Mouse (Mus musculus) thymus, adult 18-20 months (tissue): ENCODE measurements around the gene Arfip1.
"Not testable (repeated sequence)": the region's sequence is repeated elsewhere in the genome, so short reads cannot be mapped to it uniquely, and the experiment has no call there.

Experiments used
- DNase-seq, 2 experiments: peaks; one replicate each; pipeline ENCODE4 v3.0.0; 2022; ENCODE audit warnings: mixed read lengths in 2 of 2

Gene Arfip1

DNA sequence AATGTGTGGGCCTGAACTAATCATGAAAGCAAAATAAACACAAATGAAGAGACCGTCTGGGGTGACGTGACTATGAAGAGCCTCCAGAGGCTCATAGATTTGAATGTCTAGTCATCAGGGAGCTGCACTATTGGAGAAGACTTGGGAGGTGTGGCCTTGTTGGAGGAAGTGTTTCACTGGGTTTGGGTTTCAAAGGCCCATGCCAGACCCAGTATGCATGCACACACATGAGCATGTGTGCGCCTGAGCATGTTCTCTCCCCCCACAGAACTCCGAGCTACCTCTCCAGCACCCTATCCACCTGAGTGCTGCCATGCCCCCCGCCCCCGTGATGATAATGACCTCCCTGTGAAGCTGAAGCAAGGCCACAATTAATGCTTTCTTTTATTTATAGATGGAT lies 12.8 kb downstream of the Arfip1 start:
- DNase-seq, result no peak

DNA sequence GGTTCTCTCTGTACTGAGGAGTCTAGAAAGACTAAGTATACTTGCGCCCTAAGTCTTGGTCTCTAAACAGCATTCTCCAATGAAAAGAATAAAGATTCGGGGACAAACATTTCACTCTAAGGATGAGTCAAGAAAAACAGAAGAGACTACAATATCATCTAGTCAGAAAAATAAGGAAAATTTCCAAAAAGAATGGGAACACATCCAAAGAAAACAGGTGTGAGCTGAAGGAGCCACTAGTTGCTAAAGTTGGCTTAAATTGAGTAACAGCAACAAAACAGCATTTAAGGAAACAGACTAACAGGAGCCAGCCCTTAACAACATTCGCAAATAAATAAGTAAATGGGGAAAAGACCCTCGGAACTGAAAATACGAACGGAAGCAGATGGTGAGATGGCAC lies 13.9 kb downstream of the Arfip1 start:
- DNase-seq, result no peak

DNA sequence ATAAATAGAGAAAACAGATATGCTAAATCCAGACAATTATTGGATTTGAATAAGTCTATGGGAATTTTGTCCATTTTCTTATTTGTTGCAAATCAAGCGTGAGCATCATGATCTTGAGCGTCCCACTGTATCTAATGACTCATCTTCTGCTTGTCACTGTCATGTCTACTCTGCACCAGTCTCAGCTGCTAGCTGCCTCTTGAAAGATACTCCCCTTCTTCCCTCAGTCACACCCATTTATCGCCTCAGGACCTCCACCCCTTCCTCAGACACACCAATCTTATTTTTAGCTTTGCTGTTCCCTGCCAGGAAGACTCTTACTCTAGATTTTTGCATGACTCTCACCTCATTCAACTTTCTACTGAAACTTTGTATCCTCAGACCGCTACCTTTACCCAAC lies 19.0 kb downstream of the Arfip1 start:
- DNase-seq, result no peak

DNA sequence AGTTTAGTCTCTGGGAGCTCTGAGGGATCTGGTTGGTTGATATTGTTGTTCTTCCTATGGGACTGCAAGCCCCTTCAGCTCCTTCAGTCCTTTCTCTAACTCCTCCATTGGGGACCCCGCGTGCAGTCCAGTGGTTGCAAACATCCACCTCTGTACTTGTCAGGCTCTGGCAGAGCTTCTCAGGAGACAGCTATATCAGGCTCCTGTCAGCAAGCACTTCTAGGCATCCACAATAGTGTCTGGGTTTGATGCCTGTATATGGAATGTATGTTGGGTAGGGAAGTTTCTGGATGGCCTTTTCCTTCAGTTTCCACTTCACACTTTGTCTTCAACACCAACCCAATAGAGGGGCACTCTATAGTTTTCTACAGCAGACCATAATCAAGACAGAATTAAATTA lies 19.5 kb downstream of the Arfip1 start:
- DNase-seq, result not testable (repeated sequence)

DNA sequence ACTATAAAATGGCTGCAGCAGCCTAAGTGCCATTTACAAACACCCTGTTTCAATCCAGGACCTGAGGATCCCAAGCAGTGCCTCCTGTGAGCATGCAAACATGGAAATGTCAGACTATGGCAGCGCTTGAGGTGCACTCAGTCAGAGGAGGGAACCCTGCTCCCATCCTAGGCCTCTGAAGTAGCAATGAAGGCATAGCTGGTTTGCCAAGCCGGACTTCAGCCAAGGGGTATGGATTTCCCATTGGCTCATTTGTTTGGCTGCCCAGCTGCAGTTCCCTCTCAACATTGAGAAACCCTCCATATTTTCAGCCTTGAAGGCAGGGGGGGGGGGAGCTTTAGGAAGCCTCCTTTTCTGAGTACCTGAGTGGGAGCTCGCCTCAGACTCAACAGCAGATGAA lies 24.1 kb downstream of the Arfip1 start:
- no peak for DNase-seq

DNA sequence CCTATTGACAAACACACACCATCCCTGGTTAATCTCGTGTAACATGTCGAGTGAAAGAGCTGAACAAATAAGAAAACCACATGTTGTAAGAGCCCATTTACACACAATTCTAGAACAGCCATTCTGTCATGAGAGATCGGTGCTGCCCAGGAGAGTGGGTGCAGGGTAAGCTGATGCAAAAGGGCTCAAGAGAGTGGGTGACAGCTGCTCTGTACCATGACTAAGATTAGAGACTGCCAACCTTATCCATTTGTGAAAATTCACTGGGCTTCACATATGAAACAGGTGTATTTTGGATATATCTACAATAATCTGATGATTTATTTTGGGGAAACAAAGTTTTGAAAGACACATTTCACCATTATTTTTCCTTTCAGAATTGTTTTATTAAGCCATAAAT lies 26.6 kb downstream of the Arfip1 start:
- no peak for DNase-seq

DNA sequence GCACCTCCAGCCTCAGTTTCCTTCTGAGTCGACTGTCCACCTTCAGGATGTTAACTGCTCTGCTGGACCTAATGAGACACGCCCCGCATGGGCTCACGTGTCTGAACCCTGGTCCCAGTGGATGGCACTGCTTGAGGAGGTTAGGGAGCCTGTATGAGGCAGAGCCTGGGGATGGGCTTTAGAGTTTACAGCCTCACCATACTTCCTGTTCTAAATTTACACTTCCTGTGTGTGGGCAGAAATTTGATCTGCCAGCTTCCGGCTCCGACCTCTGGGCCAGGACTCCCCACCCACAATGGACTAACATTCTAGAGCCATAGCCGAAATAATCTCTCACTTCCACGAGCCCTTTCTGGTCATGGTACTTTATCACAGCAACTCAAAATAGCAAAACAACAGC lies 35.2 kb downstream of the Arfip1 start:
- DNase-seq, result peak; percentile 3 to 9

DNA sequence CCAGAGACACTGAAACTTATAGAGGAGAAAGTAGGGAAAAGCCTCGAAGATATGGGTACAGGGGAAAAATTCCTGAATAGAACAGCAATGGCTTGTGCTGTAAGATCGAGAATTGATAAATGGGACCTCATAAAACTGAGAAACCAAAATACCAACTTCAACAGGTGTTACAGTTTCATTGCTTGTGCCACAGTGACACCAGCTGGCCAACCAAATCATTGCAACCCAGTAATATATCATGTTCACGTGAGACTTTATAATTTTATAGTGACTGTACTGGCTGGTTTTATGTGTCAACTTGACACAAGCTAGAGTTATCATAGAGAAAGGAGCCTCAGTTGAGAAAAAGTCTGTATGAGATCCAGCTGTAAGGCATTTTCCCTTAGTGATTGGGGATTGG lies 40.0 kb downstream of the Arfip1 start:
- DNase-seq, result peak in 1 of 2 experiments; percentile 9

DNA sequence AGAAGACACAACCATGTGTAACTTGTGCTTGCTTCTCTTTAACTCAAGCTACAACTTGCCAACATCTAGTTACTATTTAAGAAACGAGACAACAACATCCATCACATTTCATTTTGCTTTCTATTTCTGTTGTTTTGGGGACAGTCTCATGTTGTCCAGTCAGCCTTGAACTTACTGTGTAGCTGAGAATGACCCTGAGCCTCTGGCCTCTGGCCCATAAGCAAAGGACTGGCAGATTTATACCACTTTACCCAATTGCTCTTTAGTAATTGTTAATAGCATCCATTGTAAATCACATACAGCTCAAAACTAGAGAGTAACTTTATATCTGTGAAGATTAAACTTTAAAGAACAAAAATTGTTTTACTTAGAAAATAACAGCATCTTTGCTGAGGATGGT lies 40.5 kb downstream of the Arfip1 start:
- no peak for DNase-seq

DNA sequence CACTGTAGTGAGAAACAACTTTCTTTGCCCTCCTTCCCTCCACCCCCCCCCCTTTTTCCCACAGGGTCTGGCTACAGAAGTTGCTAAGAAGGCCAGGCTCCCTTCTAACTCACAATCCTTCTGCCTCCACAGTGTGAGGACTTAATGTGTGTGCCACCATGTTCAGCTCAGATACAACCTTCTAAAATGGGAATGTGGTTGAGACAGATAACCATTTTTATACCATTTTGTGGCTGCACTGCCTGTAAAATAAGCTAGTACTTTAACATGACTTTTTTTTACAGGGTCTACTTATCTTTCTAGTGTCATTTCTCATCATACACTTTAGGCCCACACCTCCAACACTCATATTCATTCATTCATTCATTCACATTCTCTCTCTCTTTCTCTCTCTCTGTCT lies 41.8 kb downstream of the Arfip1 start:
- DNase-seq, result no peak

DNA sequence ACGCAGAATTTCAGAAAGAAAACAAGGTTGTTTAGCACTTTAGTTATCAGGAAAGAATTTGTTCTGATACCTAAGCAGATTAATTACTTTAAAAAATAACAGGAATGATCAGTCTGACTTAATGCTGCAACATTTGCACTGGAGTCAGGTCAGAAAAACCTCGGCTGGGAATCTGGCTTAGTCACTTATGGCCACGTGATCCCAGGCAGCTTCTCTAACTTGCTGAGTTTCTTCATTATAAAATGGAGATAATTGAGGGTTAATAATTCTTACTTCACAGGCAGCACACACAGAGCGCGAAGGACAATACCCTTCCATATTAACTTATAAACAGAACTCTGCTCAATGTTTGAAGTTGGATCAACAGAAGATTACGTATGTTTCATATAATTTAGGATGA lies 45.4 kb downstream of the Arfip1 start:
- no peak for DNase-seq

DNA sequence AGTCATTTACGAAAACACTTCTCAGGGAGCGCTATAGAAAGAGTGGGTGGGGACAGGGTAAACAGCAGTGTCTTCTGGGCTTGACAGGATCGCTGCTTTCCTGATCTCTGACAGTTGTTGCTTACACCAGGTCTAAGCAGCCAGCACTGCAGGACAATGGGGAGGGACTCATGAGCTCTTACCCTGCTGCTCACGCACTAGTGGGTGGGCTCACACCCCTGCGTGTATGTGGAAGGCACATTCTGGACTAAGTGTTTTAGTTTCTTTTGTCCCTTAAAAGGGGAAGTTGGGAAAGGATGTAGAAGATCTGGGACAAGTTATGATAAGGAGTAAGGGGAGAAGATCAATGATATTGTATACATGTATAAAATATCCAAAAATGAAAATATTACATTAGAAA lies 49.2 kb downstream of the Arfip1 start:
- DNase-seq, result no peak

DNA sequence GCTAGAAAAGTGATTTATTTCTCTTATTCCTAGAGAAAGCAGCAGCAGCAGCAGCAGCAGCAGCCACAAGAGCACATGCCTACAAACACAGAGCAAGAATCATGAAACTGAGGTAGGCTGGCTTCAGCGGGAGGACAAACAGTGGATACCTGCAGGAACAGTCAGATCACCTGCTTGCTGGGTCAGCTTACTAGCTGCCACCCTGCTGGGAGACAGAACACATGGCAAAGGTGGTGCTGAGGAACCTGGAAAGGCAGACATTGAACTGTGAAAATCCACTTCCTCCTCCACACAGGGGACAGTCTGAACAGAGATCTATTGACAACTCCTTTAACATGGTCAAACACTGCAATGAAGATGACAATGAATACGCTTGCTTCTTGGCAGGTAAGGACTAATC lies 53.4 kb downstream of the Arfip1 start:
- no peak for DNase-seq

DNA sequence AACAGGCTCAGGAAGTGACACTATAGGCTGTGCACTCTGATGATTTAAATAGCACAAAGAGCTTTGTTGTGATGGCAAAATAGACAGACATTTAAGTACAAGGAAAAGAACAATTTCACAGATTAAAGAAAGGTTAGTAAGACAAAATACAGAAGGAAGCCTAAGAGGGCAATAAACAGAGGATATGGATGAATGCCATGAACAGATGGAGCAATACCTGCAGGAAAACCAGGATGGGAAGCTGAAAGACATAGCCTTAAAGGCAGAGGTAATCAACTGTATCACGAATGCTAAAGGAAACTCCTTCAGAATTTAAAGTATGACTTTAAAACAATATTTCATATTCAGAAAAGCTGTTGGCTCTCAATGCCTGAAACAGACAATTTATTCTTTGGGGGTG lies 57.5 kb downstream of the Arfip1 start:
- DNase-seq, result no peak

DNA sequence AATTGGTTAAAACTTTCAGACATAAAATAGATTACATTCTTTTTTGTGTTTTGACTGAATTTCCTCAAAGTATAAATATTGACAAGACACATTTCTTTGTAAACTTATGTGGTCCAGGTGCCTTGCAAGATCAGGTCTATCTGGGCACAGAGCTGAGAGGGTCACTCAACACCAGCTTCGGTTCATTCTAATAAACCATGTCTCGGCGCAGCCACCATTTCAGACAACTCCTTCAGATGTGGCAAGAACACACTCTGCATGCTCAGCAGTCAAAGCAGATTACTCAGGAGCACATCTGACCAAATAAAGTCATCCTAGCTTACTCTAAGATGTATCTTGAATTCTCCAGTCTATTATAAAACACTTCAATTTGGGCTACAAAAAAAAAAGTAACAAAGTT lies 66.3 kb downstream of the Arfip1 start:
- DNase-seq, result no peak

DNA sequence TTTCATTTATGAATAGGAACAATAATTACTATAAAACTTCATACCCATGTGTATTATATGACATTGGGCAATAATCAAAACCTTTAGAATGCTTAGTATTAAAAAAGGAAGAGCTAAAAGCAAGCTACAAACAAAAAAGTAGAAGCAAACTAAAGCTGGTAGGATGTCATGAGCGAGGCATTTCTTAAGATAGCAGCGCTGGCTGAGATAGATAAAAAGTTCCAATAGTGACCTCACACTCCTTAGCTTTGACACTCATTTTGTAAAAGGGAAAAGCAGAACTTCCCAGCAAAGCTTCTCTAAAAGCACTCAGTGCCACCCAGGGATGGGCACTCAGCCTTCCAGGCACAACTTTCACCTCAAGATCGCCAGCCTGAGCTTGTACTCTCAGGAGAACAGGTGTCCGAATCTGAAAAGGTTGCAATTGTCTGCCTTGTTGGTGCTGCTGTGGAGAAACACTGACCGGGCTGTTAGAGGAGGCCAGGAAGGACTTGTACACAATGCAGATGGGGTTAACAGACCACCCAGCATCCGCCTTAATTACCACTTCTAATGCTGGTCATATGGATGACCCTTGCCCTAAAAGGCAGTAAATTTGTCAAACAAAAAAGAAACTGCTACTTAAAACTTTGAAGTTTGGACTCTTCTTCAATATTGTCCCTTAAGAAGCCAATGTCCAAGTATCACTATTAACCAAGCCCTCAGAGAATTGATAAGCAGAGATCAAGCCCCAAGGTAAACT lies 69.5 kb downstream of the Arfip1 start:
- no peak for DNase-seq

DNA sequence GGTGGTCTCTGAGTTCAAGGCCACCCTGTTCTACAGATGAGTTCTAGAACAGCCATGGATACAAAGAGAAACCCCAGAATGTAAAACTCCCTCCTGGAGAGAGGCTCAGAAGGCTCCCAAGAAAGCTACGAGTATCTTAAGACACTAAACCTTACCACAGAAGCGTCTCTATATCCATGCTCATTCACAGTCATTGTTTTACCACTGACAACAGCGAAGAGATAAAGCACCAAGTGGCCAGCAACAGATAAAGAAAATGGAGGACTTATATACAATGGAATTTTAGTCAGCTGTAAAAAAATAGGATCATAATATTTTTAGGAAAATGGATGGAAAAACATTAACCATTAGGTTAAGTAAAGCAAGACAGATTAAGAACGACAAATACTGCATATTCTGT lies 77.2 kb downstream of the Arfip1 start:
- DNase-seq, result no peak

DNA sequence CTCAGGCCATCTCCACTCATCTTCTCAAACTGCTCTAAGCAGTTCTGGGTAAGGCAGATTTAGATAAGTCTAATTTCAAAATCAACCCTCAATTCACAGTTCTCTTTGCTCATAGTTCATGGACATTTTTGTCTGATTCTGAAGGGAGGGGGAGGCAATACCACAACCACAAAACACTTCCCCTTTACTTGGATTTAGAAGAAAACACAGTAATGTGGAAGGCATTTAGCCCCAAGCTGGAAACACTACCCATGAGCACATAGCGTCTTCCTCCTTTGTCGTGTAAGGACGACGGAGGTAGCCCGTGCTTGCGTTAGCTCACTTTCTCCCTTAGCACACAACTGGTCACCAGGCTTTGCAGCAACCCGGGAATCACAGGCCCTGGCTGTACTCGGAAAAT lies 78.1 kb downstream of the Arfip1 start:
- no peak for DNase-seq

DNA sequence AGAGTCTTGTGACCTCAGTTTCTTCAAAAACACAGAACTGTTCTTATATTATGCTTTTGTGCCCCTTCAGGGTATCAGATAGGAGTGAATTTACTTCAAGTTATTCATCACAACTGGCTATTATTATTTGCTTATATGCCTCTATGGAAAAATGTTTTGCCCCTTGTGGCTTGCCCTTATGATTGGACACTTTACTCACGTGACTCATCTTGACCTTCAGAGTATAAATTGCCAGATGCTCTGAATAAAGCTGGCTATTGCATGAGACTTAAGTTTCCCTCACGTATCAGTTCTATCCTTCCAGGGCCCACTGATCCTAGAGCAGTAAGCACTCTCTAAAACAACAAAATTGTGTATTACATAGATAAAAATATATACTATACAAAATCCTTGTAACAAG lies 80.3 kb downstream of the Arfip1 start:
- DNase-seq, result no peak

DNA sequence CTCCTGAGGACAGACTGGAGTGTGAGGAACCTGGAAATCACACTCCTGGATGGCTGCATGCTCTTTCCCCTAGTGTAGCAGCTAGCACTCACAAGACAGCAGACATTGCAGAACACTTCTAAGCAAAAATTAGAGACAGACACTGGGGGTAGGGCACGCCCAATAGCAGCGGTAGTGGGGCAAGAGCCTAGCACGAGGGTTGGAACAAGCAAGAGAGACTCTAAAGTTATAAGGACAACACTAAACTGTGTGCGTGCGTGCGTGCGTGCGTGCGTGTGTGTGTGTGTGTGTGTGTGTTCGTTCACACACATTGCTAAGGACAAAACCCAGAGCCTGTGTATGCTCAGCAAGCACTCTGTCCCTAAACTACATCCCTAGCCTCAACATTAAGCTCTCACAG lies 81.9 kb downstream of the Arfip1 start:
- DNase-seq, result no peak

DNA sequence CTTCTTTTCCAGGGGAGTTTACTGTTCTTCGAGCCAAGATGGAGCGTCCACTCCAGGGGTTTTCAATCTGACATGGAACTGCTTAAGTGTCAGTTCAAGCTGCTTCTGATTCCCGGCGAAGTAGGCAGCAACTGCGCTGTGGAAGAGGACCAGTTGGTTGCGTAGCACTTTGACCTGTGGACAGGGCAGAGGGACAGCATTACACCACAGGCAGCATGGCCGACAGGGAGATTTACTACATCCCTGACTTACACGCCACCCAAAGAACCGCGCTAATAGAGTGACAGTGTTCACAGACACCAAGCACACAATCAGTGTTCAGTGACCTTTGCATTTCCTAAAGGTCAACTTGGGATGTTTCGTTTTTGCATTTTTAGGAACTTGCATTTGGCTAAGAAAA lies 84.7 kb downstream of the Arfip1 start:
- DNase-seq, result no peak

DNA sequence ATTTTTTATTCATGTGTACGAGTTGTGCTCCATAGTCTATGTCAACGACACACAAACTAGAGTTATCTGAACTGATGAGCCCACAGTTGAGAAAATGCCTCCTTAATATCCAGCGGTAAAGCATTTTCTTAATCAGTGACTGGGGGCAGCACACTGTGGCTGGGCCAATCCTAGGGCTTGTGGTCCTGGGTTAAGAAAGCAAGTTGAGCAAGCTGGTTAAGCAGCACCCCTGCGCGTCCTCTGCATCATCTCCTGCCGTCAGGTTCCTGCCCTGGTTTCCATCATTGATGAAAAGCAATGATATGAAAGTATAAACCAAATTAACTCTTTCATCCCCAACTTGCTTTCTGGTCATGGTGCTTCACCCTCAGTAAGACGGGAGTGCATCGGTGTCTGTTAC lies 89.8 kb downstream of the Arfip1 start:
- no peak for DNase-seq

DNA sequence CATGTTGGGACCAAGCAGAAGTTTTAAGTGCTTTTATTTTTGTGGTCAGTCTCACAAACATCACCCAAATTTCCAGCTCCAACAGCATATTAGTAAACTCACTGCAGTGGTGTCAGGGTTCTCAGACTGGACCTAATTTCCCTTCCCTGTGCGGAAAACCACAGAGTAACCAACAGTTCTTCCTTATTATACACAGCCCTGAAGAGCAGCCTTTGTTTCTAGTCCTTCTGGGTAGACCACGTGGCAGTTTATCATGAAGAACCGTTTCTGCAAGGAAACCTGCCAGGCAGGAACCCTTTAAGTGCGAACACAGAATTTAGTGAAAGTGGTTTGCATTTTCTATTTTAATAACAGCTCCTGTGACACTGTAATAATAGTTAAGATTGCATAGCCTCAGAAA lies 90.3 kb downstream of the Arfip1 start:
- no peak for DNase-seq

DNA sequence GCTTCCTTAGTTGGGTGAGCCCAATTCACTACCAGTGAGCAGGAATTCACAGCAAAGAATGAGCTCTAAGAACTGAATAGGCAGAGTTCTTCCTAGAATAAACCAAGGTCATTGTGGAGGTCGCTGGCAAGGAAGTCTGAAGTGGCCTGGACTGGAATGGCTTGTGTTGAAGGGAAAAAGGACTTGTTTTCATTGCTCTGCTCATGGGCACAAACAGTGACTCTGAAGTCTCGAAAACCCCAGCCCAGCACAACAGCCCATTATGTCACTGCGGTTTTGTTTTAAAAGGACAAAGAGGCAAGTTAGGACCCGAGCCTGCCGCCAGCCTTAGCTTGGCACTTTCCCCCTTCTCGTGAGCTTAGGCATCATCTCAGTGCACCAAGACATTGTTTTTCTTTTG lies 93.7 kb downstream of the Arfip1 start:
- no peak for DNase-seq

DNA sequence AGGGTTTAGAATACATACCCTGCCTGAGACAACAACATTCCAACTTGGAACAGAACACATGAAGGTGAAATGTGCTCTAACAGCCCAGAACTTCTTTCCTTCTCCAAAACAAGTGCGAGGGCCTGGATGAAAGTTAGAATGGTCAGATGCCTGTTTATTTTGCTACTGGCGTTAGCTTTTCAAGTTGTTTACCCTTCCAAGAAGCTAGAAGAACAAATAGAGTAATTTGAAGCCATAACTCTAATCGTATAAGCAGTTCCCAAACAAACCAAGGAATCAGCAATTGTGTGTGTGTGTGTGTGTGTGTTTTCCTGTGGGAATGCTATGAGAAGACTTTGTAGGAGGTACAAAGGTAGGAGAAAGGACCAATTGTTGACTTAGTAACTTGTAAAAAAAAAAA lies 97.5 kb downstream of the Arfip1 start:
- no peak for DNase-seq

DNA sequence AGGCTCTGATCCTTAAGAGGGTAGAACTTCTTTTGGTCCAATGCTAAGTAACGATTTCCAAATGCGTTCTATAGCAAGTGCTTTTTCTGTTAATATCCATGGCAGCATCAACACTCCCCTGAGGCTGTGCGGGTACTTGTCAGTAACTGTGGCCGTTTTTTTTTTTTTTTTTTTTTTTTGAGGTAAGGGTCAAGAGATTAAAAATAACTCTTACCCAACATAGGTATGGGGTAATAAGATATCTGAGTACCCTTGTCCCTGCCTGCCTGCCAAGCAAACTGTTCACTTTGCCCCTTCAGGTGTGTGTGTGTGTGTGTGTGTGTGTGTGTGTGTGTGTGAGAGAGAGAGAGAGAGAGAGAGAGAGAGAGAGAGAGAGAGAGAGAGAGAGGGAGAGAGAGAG lies 98.1 kb downstream of the Arfip1 start:
- no peak for DNase-seq
